Mouse (Mus musculus) CH12.LX (cell line): ENCODE measurements around the gene Gm10762. TPM values are rescaled to one million over a fixed set of nuclear protein-coding genes. Genes with fewer than 3 reads are reported as not detected.
"Not testable (repeated sequence)": the region's sequence is repeated elsewhere in the genome, so short reads cannot be mapped to it uniquely, and the experiment has no call there.

Source experiments
- DNase-seq: peaks from one replicate; pipeline ENCODE4 v3.0.0-alpha.2; 2013; ENCODE audit errors: extremely low read depth
- H3K27ac ChIP-seq: 2 replicates; pipeline ENCODE4 v1.5.1; 2012; ENCODE audit warnings: low read depth, mild to moderate bottlenecking, control low read depth, moderate library complexity; ENCODE audit not compliant: insufficient read depth
- H3K27me3 ChIP-seq: replicated peaks from 2 replicates; pipeline ENCODE3; 2012; ENCODE audit warnings: inconsistent platforms
- H3K36me3 ChIP-seq, 2 experiments: replicated peaks in 1 of 2; 2 replicates each; pipeline versions ENCODE3 to v1.6.1; 2012; ENCODE audit warnings: inconsistent platforms in 1 of 2, low read length in 1 of 2, mild to moderate bottlenecking in 1 of 2, mixed read lengths in 1 of 2, moderate library complexity in 1 of 2; ENCODE audit not compliant: control insufficient read depth in 1 of 2, insufficient read depth in 1 of 2
- H3K4me1 ChIP-seq, 2 experiments: 2 replicates each; pipeline ENCODE4 v1.6.1; 2012; ENCODE audit warnings: inconsistent platforms in 1 of 2, moderate library complexity in 1 of 2; ENCODE audit not compliant: insufficient read depth in 2 of 2, control insufficient read depth in 1 of 2
- H3K4me2 ChIP-seq: 2 replicates; pipeline ENCODE4 v1.6.1; 2012; ENCODE audit warnings: low read depth, mild to moderate bottlenecking, control low read depth; ENCODE audit not compliant: poor library complexity, insufficient read depth, severe bottlenecking
- H3K4me3 ChIP-seq, 3 experiments: fragments of 150-350 bp in 1 of 3; sonication (generic) in 1 of 3; replicated peaks in 1 of 3; 2 replicates each; pipeline versions ENCODE3 to v1.5.1; 2011 to 2012; ENCODE audit warnings: low read depth in 2 of 3, low read length in 2 of 3, mild to moderate bottlenecking in 2 of 3, moderate library complexity in 2 of 3, control low read depth in 1 of 3, improper control_type of control experiment in 1 of 3, inconsistent platforms in 1 of 3, mixed read lengths in 1 of 3; ENCODE audit not compliant: poor library complexity in 1 of 3
- H3K79me2 ChIP-seq: replicated peaks from 2 replicates; pipeline ENCODE4 v1.6.1; 2012; ENCODE audit warnings: mild to moderate bottlenecking, moderate library complexity; ENCODE audit not compliant: control insufficient read depth, poor library complexity, insufficient read depth, severe bottlenecking; ENCODE audit errors: extremely low read depth
- H3K9ac ChIP-seq: 2 replicates; pipeline ENCODE4 v1.6.1; 2012; ENCODE audit warnings: low read depth, mild to moderate bottlenecking, control low read depth, moderate library complexity; ENCODE audit not compliant: insufficient read depth
- H3K9me3 ChIP-seq: replicated peaks from 2 replicates; pipeline ENCODE3; 2012; ENCODE audit warnings: low read length, inconsistent platforms, mixed read lengths
- CHD1 ChIP-seq: IDR thresholded peaks from 2 replicates; pipeline ENCODE4 v1.6.1; 2012; ENCODE audit warnings: low read depth, low read length, improper control_type of control experiment, inconsistent platforms
- CHD2 ChIP-seq: IDR thresholded peaks from 2 replicates; pipeline ENCODE4 v1.6.1; 2011; ENCODE audit warnings: low read length, improper control_type of control experiment
- CTCF ChIP-seq, 2 experiments: IDR thresholded peaks in 1 of 2; conservative IDR thresholded peaks in 1 of 2; 2 replicates each; pipeline ENCODE4 v1.5.1; 2011 to 2012; ENCODE audit warnings: low read depth in 2 of 2, low read length in 2 of 2, improper control_type of control experiment in 1 of 2, inconsistent platforms in 1 of 2, mild to moderate bottlenecking in 1 of 2, moderate library complexity in 1 of 2
- E2F4 ChIP-seq: IDR thresholded peaks from 2 replicates; pipeline ENCODE4 v1.6.1; 2011; ENCODE audit warnings: low read depth, low read length, improper control_type of control experiment; ENCODE audit not compliant: insufficient replicate concordance
- ELF1 ChIP-seq: IDR thresholded peaks from 2 replicates; pipeline ENCODE4 v1.6.1; 2014; ENCODE audit warnings: low read depth, mild to moderate bottlenecking, inconsistent platforms, low read length, improper control_type of control experiment
- ETS1 ChIP-seq: conservative IDR thresholded peaks from 2 replicates; pipeline ENCODE4 v1.6.1; 2012; ENCODE audit warnings: low read depth, mild to moderate bottlenecking, inconsistent platforms, low read length, improper control_type of control experiment, moderate library complexity
- GABPA ChIP-seq: IDR thresholded peaks from 2 replicates; pipeline ENCODE4 v1.6.1; 2012; ENCODE audit warnings: low read depth, low read length, improper control_type of control experiment, inconsistent platforms; ENCODE audit not compliant: insufficient replicate concordance
- HCFC1 ChIP-seq: IDR thresholded peaks from 2 replicates; pipeline ENCODE4 v1.6.1; 2012; ENCODE audit warnings: low read depth, mild to moderate bottlenecking, inconsistent platforms, low read length, improper control_type of control experiment
- JUN ChIP-seq: IDR thresholded peaks from 2 replicates; pipeline ENCODE4 v1.6.1; 2011; ENCODE audit warnings: low read depth, mild to moderate bottlenecking, low read length, improper control_type of control experiment, moderate library complexity; ENCODE audit not compliant: insufficient read depth
- KAT2A ChIP-seq: IDR thresholded peaks from 2 replicates; pipeline ENCODE4 v1.6.1; 2012; ENCODE audit warnings: low read length, improper control_type of control experiment, inconsistent platforms; ENCODE audit not compliant: insufficient replicate concordance
- MAFK ChIP-seq: IDR thresholded peaks from 2 replicates; pipeline ENCODE4 v1.6.1; 2011; ENCODE audit warnings: low read length, improper control_type of control experiment; ENCODE audit not compliant: insufficient replicate concordance
- MEF2A ChIP-seq: IDR thresholded peaks from 2 replicates; pipeline ENCODE4 v1.6.1; 2014; ENCODE audit warnings: low read depth, mild to moderate bottlenecking, inconsistent platforms, low read length, improper control_type of control experiment, borderline replicate concordance
- NELFE ChIP-seq: IDR thresholded peaks from 2 replicates; pipeline ENCODE4 v1.6.1; 2011; ENCODE audit warnings: low read depth, low read length, improper control_type of control experiment
- PAX5 ChIP-seq: IDR thresholded peaks from 2 replicates; pipeline ENCODE4 v1.6.1; 2012; ENCODE audit warnings: low read length, inconsistent platforms, mixed read lengths
- POLR2A ChIP-seq: IDR thresholded peaks from 2 replicates; pipeline ENCODE4 v1.6.1; 2011; ENCODE audit warnings: low read depth, mild to moderate bottlenecking, improper control_type of control experiment, low read length
- POLR2AphosphoS2 ChIP-seq: IDR thresholded peaks from 2 replicates; pipeline ENCODE4 v1.6.1; 2011; ENCODE audit warnings: low read depth, low read length, improper control_type of control experiment
- RAD21 ChIP-seq: IDR thresholded peaks from 2 replicates; pipeline ENCODE4 v1.6.1; 2011; ENCODE audit warnings: low read depth, mild to moderate bottlenecking, low read length, improper control_type of control experiment, moderate library complexity
- RCOR1 ChIP-seq: conservative IDR thresholded peaks from 2 replicates; pipeline ENCODE4 v1.6.1; 2012; ENCODE audit warnings: low read depth, mild to moderate bottlenecking, inconsistent platforms, low read length, improper control_type of control experiment
- SIN3A ChIP-seq: IDR thresholded peaks from 2 replicates; pipeline ENCODE4 v1.6.1; 2012; ENCODE audit warnings: low read length, improper control_type of control experiment, inconsistent platforms
- SMC3 ChIP-seq: IDR thresholded peaks from 2 replicates; pipeline ENCODE4 v1.6.1; 2011; ENCODE audit warnings: low read depth, low read length, improper control_type of control experiment
- TBP ChIP-seq: conservative IDR thresholded peaks from 2 replicates; pipeline ENCODE4 v1.6.1; 2011; ENCODE audit warnings: low read depth, low read length, improper control_type of control experiment
- TCF12 ChIP-seq: IDR thresholded peaks from 2 replicates; pipeline ENCODE4 v1.6.1; 2014; ENCODE audit warnings: low read depth, mild to moderate bottlenecking, inconsistent platforms, low read length, improper control_type of control experiment
- UBTF ChIP-seq: IDR thresholded peaks from 2 replicates; pipeline ENCODE4 v1.6.1; 2012; ENCODE audit warnings: low read depth, mild to moderate bottlenecking, inconsistent platforms, low read length, improper control_type of control experiment, moderate library complexity
- USF2 ChIP-seq: conservative IDR thresholded peaks from 2 replicates; pipeline ENCODE4 v1.6.1; 2011; ENCODE audit warnings: low read depth, low read length, improper control_type of control experiment
- ZC3H11A ChIP-seq: IDR thresholded peaks from 2 replicates; pipeline ENCODE4 v1.6.1; 2012; ENCODE audit warnings: low read depth, mild to moderate bottlenecking, inconsistent platforms, low read length, improper control_type of control experiment
- ZMIZ1 ChIP-seq: IDR thresholded peaks from 2 replicates; pipeline ENCODE4 v1.6.1; 2012; ENCODE audit warnings: low read depth, mild to moderate bottlenecking, inconsistent platforms, low read length, improper control_type of control experiment
- ZNF384 ChIP-seq: IDR thresholded peaks from 2 replicates; pipeline ENCODE4 v1.6.1; 2012; ENCODE audit warnings: low read depth, low read length, improper control_type of control experiment, inconsistent platforms
- dilution Hi-C: fragments of 300-500 bp; cut with MboI; formaldehyde crosslinking; loops from 2 replicates; pipeline ENCODE4 v1.14.3; 2020; ENCODE audit warnings: low sequenced_read_pairs; ENCODE audit not compliant: extremely low pct_unique_long_range_greater_than_20kb, extremely low pct_ligation_motif_present
- in situ Hi-C: fragments of 300-500 bp; cut with MboI; formaldehyde crosslinking; loops from 3 replicates; pipeline ENCODE4 v1.14.3; 2019; ENCODE audit warnings: low sequenced_read_pairs, low pct_ligation_motif_present, low pct_unique_long_range_greater_than_20kb, mixed read lengths
- polyA plus RNA-seq: library from polyadenylated mRNA; unstranded; fragments of >175 nt; gene quantifications from 2 replicates; pipeline ENCODE4 v1.2.1, GENCODE M21; 2012; ENCODE audit warnings: low read depth; ENCODE audit not compliant: insufficient read length
- total RNA-seq, 2 experiments: library from RNA; depleted of rRNA; stranded (reverse); fragments of 300-350 nt in 1 of 2; fragments of >200 nt in 1 of 2; gene quantifications; 2 replicates each; pipeline ENCODE4 v1.2.3; 2012 to 2014

Gm10762 gene
- total and polyA plus RNA-seq, 3 experiments = 3.3 to 3.9 (median 3.3) TPM

DNA sequence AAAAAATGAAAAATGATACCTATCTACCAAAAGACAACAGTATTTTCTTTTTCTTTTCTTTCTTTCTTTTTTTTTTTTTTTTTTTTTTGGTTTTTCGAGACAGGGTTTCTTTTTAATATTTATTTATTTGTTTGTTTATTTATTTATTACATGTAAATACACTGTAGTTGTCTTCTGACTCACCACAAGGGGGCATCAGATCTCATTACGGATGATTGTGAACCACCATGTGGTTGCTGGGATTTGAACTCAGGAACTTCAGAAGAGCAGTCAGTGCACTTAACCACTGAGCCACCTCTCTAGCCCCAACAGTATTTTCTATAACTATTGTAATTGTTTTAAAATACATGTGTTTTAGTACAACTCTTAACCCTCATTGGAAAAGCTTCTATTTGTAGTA lies 41.3 kb upstream of the Gm10762 start:
- in situ Hi-C loops, dilution Hi-C loops, H3K36me3 ChIP-seq, H3K4me2 ChIP-seq, H3K4me3 ChIP-seq, H3K27ac ChIP-seq, H3K9ac ChIP-seq, H3K4me1 ChIP-seq, H3K79me2 ChIP-seq, DNase-seq, H3K27me3 ChIP-seq, H3K9me3 ChIP-seq: not testable (repeated sequence)
- TF ChIP-seq CTCF (conservative IDR thresholded peaks at IDR 0.05 in 1 of 2, IDR thresholded peaks at IDR 0.05 in 1 of 2; ENCODE audit: low read depth in 2 of 2, low read length in 2 of 2) (peak in 1 of 2 experiments; percentile 26; a peak in 1 of 4 replicates), SMC3 (peak; percentile 17; the same call in 1 of the 2 replicates)

DNA sequence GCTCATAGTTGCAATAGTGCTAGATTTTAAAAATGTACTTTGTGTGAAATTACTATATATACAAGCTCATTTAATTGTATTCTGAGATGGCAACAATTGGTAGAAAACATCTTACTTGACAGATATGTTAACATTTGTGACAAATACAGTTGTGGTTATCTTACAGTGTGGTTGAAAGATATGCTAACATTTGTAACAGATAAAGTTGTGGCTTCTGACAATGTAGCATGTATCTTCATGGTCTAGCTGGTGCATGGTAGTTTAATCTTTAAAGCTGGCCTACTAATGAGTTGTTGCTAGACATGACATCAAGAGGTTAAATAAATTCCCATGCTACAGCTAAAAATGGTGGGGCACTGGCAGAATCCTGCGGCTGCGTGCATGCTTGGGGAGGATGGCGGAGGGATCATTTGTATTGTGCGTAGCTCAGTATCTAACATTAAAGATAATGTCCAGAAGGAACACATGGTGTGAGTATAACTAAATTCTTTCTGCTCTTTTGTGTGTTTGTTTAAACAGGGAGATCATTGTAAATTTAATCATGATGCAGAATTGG lies 38.7 kb upstream of the Gm10762 start:
- dilution Hi-C loops = no loop called here
- Histone ChIP-seq H3K9me3 (no peaks in the 10 kb centered on the region), H3K9ac (no peak overlapping the region)

DNA sequence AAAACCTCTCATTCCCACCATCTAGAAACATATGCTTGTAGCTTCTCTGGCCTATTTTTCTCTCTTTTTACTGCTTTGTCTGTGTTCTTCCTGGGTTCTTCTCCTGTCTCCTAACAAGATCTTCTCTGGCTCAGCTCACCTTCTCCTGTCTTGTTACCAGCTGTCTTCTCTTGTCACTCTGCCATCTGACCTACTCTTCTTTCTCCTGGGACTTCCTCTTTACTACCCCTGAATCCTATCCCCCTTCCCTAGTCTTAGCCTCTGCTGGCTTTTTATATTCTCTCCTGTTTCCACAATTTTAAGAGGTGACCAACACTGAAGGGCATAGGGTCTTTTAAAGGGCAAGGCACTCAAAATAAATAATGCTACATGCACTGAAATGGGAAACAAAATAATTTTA lies 37.3 kb upstream of the Gm10762 start:
- in situ Hi-C loops (no loop called here), dilution Hi-C loops (no loop called here)
- Histone ChIP-seq H3K79me2 (no peaks in the 10 kb centered on the region), H3K9ac (no peak overlapping the region), H3K36me3 (no peaks in the 10 kb centered on the region), H3K4me2 (no peak overlapping the region), H3K4me1 (peaks cover 0 to 6% of the 10 kb centered on the region in 2 experiments; a peak in 2 of 4 replicates), H3K27ac (no peak overlapping the region), H3K27me3 (no peaks in the 10 kb centered on the region), H3K4me3 (no peak overlapping the region), H3K9me3 (no peaks in the 10 kb centered on the region)
- DNase-seq = no peak
- TF ChIP-seq ZC3H11A (no peak), UBTF (no peak), ETS1 (no peak), POLR2AphosphoS2 (no peak), USF2 (no peak), POLR2A (no peak), HCFC1 (no peak), CHD1 (no peak), KAT2A (no peak), MAFK (no peak), SIN3A (no peak), NELFE (no peak), E2F4 (no peak), TBP (no peak), JUN (no peak), RCOR1 (no peak), PAX5 (no peak)

More for the DNA sequence above, 38.7 kb upstream of the Gm10762 start:
- H3K4me1 ChIP-seq = peaks cover 0 to 6% of the 10 kb centered on the region in 2 experiments; a peak in 2 of 4 replicates
- TF ChIP-seq UBTF = no peak
- no peak for TF ChIP-seq CHD2
- TF ChIP-seq ZNF384 = no peak
- no peak for TF ChIP-seq RAD21
- no peak for TF ChIP-seq CHD1
- TF ChIP-seq MEF2A = no peak
- no peak for TF ChIP-seq HCFC1
- TF ChIP-seq ELF1 = no peak
- TF ChIP-seq ETS1 = no peak
- TF ChIP-seq SMC3 = no peak
- TF ChIP-seq ZMIZ1 = no peak
- TF ChIP-seq TCF12 = no peak
- no peak for TF ChIP-seq CTCF (conservative IDR thresholded peaks at IDR 0.05 in 1 of 2, IDR thresholded peaks at IDR 0.05 in 1 of 2; ENCODE audit: low read depth in 2 of 2, low read length in 2 of 2)
- TF ChIP-seq GABPA = no peak
- TF ChIP-seq, all 38 proteins: peak for 0
- no peak overlapping the region for H3K27ac ChIP-seq
- no peak overlapping the region for H3K4me2 ChIP-seq
- H3K79me2 ChIP-seq = no peaks in the 10 kb centered on the region
- H3K4me3 ChIP-seq = no peak overlapping the region
- DNase-seq = no peak
- no peaks in the 10 kb centered on the region for H3K27me3 ChIP-seq
- in situ Hi-C loops = no loop called here
- H3K36me3 ChIP-seq = no peaks in the 10 kb centered on the region
